Mouse (Mus musculus): ENCODE measurements around the gene Snx6. TPM values are rescaled to one million over a fixed set of nuclear protein-coding genes. Genes with fewer than 3 reads are reported as not detected.
"Not testable (repeated sequence)": the region's sequence is repeated elsewhere in the genome, so short reads cannot be mapped to it uniquely, and the experiment has no call there.

Snx6 gene
- polyA plus RNA-seq, 1 experiment from 2014 or later, result 226 TPM

- not testable (repeated sequence) for H3K4me3 ChIP-seq (ENCODE audit: low read depth, low read length)
- WGBS, result 93% methylated on average over 1 of the region's 1 CpGs
Measured at GRCm38 (mm10) chr12:54831927-54832326, 36.4 kb upstream of the Snx6 start.

GRCm38 (mm10) chr12:54830574-54830973 lies 35.1 kb upstream of the Snx6 start:
- Histone ChIP-seq H3K27me3 (ENCODE audit: control insufficient read depth, insufficient read depth, low read length) (no peaks in the 10 kb centered on the region), H3K36me3 (ENCODE audit: control insufficient read depth, insufficient read depth, low read length) (no peaks in the 10 kb centered on the region), H3K9ac (ENCODE audit: low read length) (no peak overlapping the region), H3K4me2 (ENCODE audit: low read depth) (no peak overlapping the region), H3K27ac (ENCODE audit: low read depth, low read length) (no peak overlapping the region), H3K9me3 (ENCODE audit: control insufficient read depth, low read length) (no peaks in the 10 kb centered on the region), H3K4me3 (ENCODE audit: low read depth, low read length) (no peak overlapping the region), H3K4me1 (ENCODE audit: control insufficient read depth, insufficient read depth, low read length) (no peaks in the 10 kb centered on the region; the same call in 1 of the 2 replicates)
- ATAC-seq (ENCODE audit: insufficient read depth, low FRiP score, low TSS enrichment), result no peak
- WGBS, result 15% methylated on average over 6 of the region's 6 CpGs
- DNase-seq (ENCODE audit: low spot score), result peak; percentile 81

More at GRCm38 (mm10) chr12:54831927-54832326, 36.4 kb upstream of the Snx6 start:
- H3K27me3 ChIP-seq (ENCODE audit: control insufficient read depth, insufficient read depth, low read length); H3K27ac ChIP-seq (ENCODE audit: low read depth, low read length); H3K4me1 ChIP-seq (ENCODE audit: control insufficient read depth, insufficient read depth, low read length); H3K9me3 ChIP-seq (ENCODE audit: control insufficient read depth, low read length); H3K36me3 ChIP-seq (ENCODE audit: control insufficient read depth, insufficient read depth, low read length); H3K4me2 ChIP-seq (ENCODE audit: low read depth); DNase-seq (ENCODE audit: low spot score); H3K9ac ChIP-seq (ENCODE audit: low read length); ATAC-seq (ENCODE audit: insufficient read depth, low FRiP score, low TSS enrichment): not testable (repeated sequence)

- no peaks in the 10 kb centered on the region for H3K9me3 ChIP-seq (ENCODE audit: control insufficient read depth, low read length)
- no peaks in the 10 kb centered on the region for H3K36me3 ChIP-seq (ENCODE audit: control insufficient read depth, insufficient read depth, low read length)
- H3K9ac ChIP-seq (ENCODE audit: low read length), result no peak overlapping the region
- no peaks in the 10 kb centered on the region; the same call in 1 of the 2 replicates for H3K4me1 ChIP-seq (ENCODE audit: control insufficient read depth, insufficient read depth, low read length)
- H3K4me2 ChIP-seq (ENCODE audit: low read depth), result no peak overlapping the region
- no peak overlapping the region for H3K27ac ChIP-seq (ENCODE audit: low read depth, low read length)
- H3K27me3 ChIP-seq (ENCODE audit: control insufficient read depth, insufficient read depth, low read length), result no peaks in the 10 kb centered on the region
- H3K4me3 ChIP-seq (ENCODE audit: low read depth, low read length), result no peak overlapping the region
- WGBS, result 57% methylated on average over 5 of the region's 5 CpGs
- no peak for ATAC-seq (ENCODE audit: insufficient read depth, low FRiP score, low TSS enrichment)
- DNase-seq (ENCODE audit: low spot score), result no peak
Measured at GRCm38 (mm10) chr12:54829876-54830275, 34.4 kb upstream of the Snx6 start.

GRCm38 (mm10) chr12:54828043-54828442 lies 32.5 kb upstream of the Snx6 start:
- no peak overlapping the region for H3K9ac ChIP-seq (ENCODE audit: low read length)
- H3K4me1 ChIP-seq (ENCODE audit: control insufficient read depth, insufficient read depth, low read length), result no peaks in the 10 kb centered on the region
- no peak overlapping the region for H3K4me2 ChIP-seq (ENCODE audit: low read depth)
- no peak overlapping the region for H3K27ac ChIP-seq (ENCODE audit: low read depth, low read length)
- H3K9me3 ChIP-seq (ENCODE audit: control insufficient read depth, low read length), result no peaks in the 10 kb centered on the region
- WGBS, result 43% methylated on average over 1 of the region's 1 CpGs
- DNase-seq (ENCODE audit: low spot score), result no peak
- no peaks in the 10 kb centered on the region for H3K36me3 ChIP-seq (ENCODE audit: control insufficient read depth, insufficient read depth, low read length)
- H3K4me3 ChIP-seq (ENCODE audit: low read depth, low read length), result no peak overlapping the region
- H3K27me3 ChIP-seq (ENCODE audit: control insufficient read depth, insufficient read depth, low read length), result no peaks in the 10 kb centered on the region
- no peak for ATAC-seq (ENCODE audit: insufficient read depth, low FRiP score, low TSS enrichment)

- no peak overlapping the region for H3K4me3 ChIP-seq (ENCODE audit: low read depth, low read length)
- ATAC-seq (ENCODE audit: insufficient read depth, low FRiP score, low TSS enrichment) (no peak), DNase-seq (ENCODE audit: low spot score) (no peak)
- no peak overlapping the region for H3K4me2 ChIP-seq (ENCODE audit: low read depth)
- 94% methylated on average over 3 of the region's 3 CpGs for WGBS
- H3K4me1 ChIP-seq (ENCODE audit: control insufficient read depth, insufficient read depth, low read length), result no peaks in the 10 kb centered on the region
- no peaks in the 10 kb centered on the region for H3K36me3 ChIP-seq (ENCODE audit: control insufficient read depth, insufficient read depth, low read length)
- no peak overlapping the region for H3K27ac ChIP-seq (ENCODE audit: low read depth, low read length)
- no peak overlapping the region for H3K9ac ChIP-seq (ENCODE audit: low read length)
- H3K27me3 ChIP-seq (ENCODE audit: control insufficient read depth, insufficient read depth, low read length), result no peaks in the 10 kb centered on the region
- H3K9me3 ChIP-seq (ENCODE audit: control insufficient read depth, low read length), result no peaks in the 10 kb centered on the region
Measured at GRCm38 (mm10) chr12:54825202-54825601, 29.7 kb upstream of the Snx6 start.

- H3K9ac ChIP-seq (ENCODE audit: low read length), result no peak overlapping the region
- no peak overlapping the region for H3K4me2 ChIP-seq (ENCODE audit: low read depth)
- DNase-seq (ENCODE audit: low spot score), result no peak
- no peak overlapping the region for H3K4me3 ChIP-seq (ENCODE audit: low read depth, low read length)
- 69% methylated on average over 4 of the region's 4 CpGs for WGBS
- no peaks in the 10 kb centered on the region for H3K4me1 ChIP-seq (ENCODE audit: control insufficient read depth, insufficient read depth, low read length)
- H3K27ac ChIP-seq (ENCODE audit: low read depth, low read length), result no peak overlapping the region
- ATAC-seq (ENCODE audit: insufficient read depth, low FRiP score, low TSS enrichment), result no peak
- H3K36me3 ChIP-seq (ENCODE audit: control insufficient read depth, insufficient read depth, low read length), result no peaks in the 10 kb centered on the region
- no peaks in the 10 kb centered on the region for H3K9me3 ChIP-seq (ENCODE audit: control insufficient read depth, low read length)
- no peaks in the 10 kb centered on the region for H3K27me3 ChIP-seq (ENCODE audit: control insufficient read depth, insufficient read depth, low read length)
Measured at GRCm38 (mm10) chr12:54822836-54823426, 27.4 kb upstream of the Snx6 start.

GRCm38 (mm10) chr12:54820684-54821161 lies 25.2 kb upstream of the Snx6 start:
- no peak for DNase-seq (ENCODE audit: low spot score)
- WGBS, result 31% methylated on average over 2 of the region's 2 CpGs
- ATAC-seq (ENCODE audit: insufficient read depth, low FRiP score, low TSS enrichment), result no peak

GRCm38 (mm10) chr12:54819181-54819935 lies 23.9 kb upstream of the Snx6 start:
- no peak overlapping the region for H3K9ac ChIP-seq (ENCODE audit: low read length)
- no peaks in the 10 kb centered on the region for H3K9me3 ChIP-seq (ENCODE audit: control insufficient read depth, low read length)
- no peak overlapping the region for H3K4me3 ChIP-seq (ENCODE audit: low read depth, low read length)
- no peak overlapping the region for H3K27ac ChIP-seq (ENCODE audit: low read depth, low read length)
- ATAC-seq (ENCODE audit: insufficient read depth, low FRiP score, low TSS enrichment) (no peak), DNase-seq (ENCODE audit: low spot score) (no peak)
- H3K4me1 ChIP-seq (ENCODE audit: control insufficient read depth, insufficient read depth, low read length), result no peaks in the 10 kb centered on the region
- H3K4me2 ChIP-seq (ENCODE audit: low read depth), result no peak overlapping the region
- H3K36me3 ChIP-seq (ENCODE audit: control insufficient read depth, insufficient read depth, low read length), result no peaks in the 10 kb centered on the region
- no peaks in the 10 kb centered on the region for H3K27me3 ChIP-seq (ENCODE audit: control insufficient read depth, insufficient read depth, low read length)
- 77% methylated on average over 6 of the region's 6 CpGs for WGBS

More at GRCm38 (mm10) chr12:54820684-54821161, 25.2 kb upstream of the Snx6 start:
- no peak overlapping the region for H3K4me2 ChIP-seq (ENCODE audit: low read depth)
- no peak overlapping the region for H3K27ac ChIP-seq (ENCODE audit: low read depth, low read length)
- H3K4me3 ChIP-seq (ENCODE audit: low read depth, low read length), result no peak overlapping the region
- no peaks in the 10 kb centered on the region for H3K27me3 ChIP-seq (ENCODE audit: control insufficient read depth, insufficient read depth, low read length)
- H3K9ac ChIP-seq (ENCODE audit: low read length), result no peak overlapping the region
- no peaks in the 10 kb centered on the region for H3K4me1 ChIP-seq (ENCODE audit: control insufficient read depth, insufficient read depth, low read length)
- H3K36me3 ChIP-seq (ENCODE audit: control insufficient read depth, insufficient read depth, low read length), result no peaks in the 10 kb centered on the region
- no peaks in the 10 kb centered on the region for H3K9me3 ChIP-seq (ENCODE audit: control insufficient read depth, low read length)

- no peaks in the 10 kb centered on the region for H3K9me3 ChIP-seq (ENCODE audit: control insufficient read depth, low read length)
- no peaks in the 10 kb centered on the region for H3K27me3 ChIP-seq (ENCODE audit: control insufficient read depth, insufficient read depth, low read length)
- WGBS, result 78% methylated on average over 2 of the region's 2 CpGs
- H3K27ac ChIP-seq (ENCODE audit: low read depth, low read length), result no peak overlapping the region
- DNase-seq (ENCODE audit: low spot score), result no peak
- no peak overlapping the region for H3K9ac ChIP-seq (ENCODE audit: low read length)
- no peaks in the 10 kb centered on the region for H3K36me3 ChIP-seq (ENCODE audit: control insufficient read depth, insufficient read depth, low read length)
- no peak overlapping the region for H3K4me3 ChIP-seq (ENCODE audit: low read depth, low read length)
- H3K4me2 ChIP-seq (ENCODE audit: low read depth), result no peak overlapping the region
- no peaks in the 10 kb centered on the region for H3K4me1 ChIP-seq (ENCODE audit: control insufficient read depth, insufficient read depth, low read length)
- ATAC-seq (ENCODE audit: insufficient read depth, low FRiP score, low TSS enrichment), result no peak
Measured at GRCm38 (mm10) chr12:54810142-54810541, 14.6 kb upstream of the Snx6 start.

Measured in neural tube, embryonic 11.5 days (tissue).